In the genomic region with DNA sequence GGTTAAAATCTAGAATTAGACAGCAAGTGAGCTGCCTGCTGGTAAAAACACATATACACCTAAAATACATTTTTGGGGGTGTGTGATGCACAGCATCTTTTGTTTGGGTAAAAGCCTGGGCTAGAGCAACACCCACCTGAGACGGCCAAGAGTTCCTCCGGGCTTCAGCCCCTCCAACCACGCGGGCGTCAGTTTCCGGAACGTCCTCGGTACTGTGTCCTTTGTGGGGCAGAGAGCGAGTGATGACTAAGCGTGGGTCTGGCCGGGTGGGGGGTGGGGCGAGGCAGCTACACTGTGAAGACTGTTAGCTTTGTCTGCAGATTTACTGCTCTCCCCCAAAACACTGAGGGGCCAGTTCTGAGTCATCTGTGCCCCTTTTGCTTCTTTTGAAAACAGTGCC, we compare ENCODE assay signal across 8 mouse cellular contexts. TPM values are rescaled to one million over a fixed set of nuclear protein-coding genes. Genes with fewer than 3 reads are reported as not detected.
A peak's percentile ranks its signal among the peaks of the same experiment; 100 is the strongest.
DNase-seq lines count a peak whose midpoint lies in the region; ATAC-seq lines count a peak whose summit lies in the region.

No protein-coding gene starts in this region.

- WGBS in limb, embryonic 10.5 days = 62% methylated on average over 12 of the region's 12 CpGs
- WGBS in stomach, embryonic 16.5 days = 26% methylated on average over 12 of the region's 12 CpGs
- WGBS in midbrain, embryonic 13.5 days = 65% methylated on average over 12 of the region's 12 CpGs

- H3K27me3 ChIP-seq in limb, embryonic 10.5 days (ENCODE audit: low read depth, poor library complexity, severe bottlenecking) = peaks cover 23% of the 10 kb centered on the region
- no peaks in the 10 kb centered on the region for H3K27me3 ChIP-seq in stomach, embryonic 16.5 days (ENCODE audit: control insufficient read depth, insufficient read depth, low read length)
- no peaks in the 10 kb centered on the region for H3K27me3 ChIP-seq in midbrain, embryonic 13.5 days

- no peak overlapping the region for H3K4me3 ChIP-seq in limb, embryonic 10.5 days
- H3K4me3 ChIP-seq in stomach, embryonic 16.5 days (replicated peaks; ENCODE audit: low read length) = peak overlapping the region; percentile 25; the same call in 1 of the 2 replicates
- no peak overlapping the region for H3K4me3 ChIP-seq in midbrain, embryonic 13.5 days (replicated peaks)

- peak overlapping the region; percentile 34 for H3K4me2 ChIP-seq in stomach, embryonic 16.5 days (ENCODE audit: low read depth, low read length)
- no peak overlapping the region for H3K4me2 ChIP-seq in midbrain, embryonic 13.5 days (replicated peaks)

- H3K36me3 ChIP-seq in limb, embryonic 10.5 days = no peaks in the 10 kb centered on the region
- H3K36me3 ChIP-seq in stomach, embryonic 16.5 days (ENCODE audit: control insufficient read depth, insufficient read depth, low read length) = no peaks in the 10 kb centered on the region
- no peaks in the 10 kb centered on the region for H3K36me3 ChIP-seq in midbrain, embryonic 13.5 days

- intact Hi-C loops in gastrocnemius, postnatal 36 days (cut with DNase I) = no loop called here

- H3K9ac ChIP-seq in stomach, embryonic 16.5 days (ENCODE audit: low read length) = peak overlapping the region; percentile 26
- H3K9ac ChIP-seq in midbrain, embryonic 13.5 days (replicated peaks) = no peak overlapping the region

- ATAC-seq in stomach, embryonic 16.5 days (ENCODE audit: insufficient read depth, low FRiP score) = peak; percentile 57; the same call in 1 of the 2 replicates
- ATAC-seq in midbrain, embryonic 13.5 days = no peak

- H3K4me1 ChIP-seq in limb, embryonic 10.5 days = peaks cover 7% of the 10 kb centered on the region
- peaks cover 8% of the 10 kb centered on the region for H3K4me1 ChIP-seq in stomach, embryonic 16.5 days (ENCODE audit: control insufficient read depth, insufficient read depth, low read length)
- H3K4me1 ChIP-seq in midbrain, embryonic 13.5 days (replicated peaks) = no peaks in the 10 kb centered on the region

- DNase-seq in layer of hippocampus, adult 9-11 months = peak; percentile 49
- no peak for DNase-seq in layer of hippocampus, adult 18-20 months (ENCODE audit: low spot score in 2 of 2)
- peak; percentile 82 to 90 for DNase-seq in adrenal gland, adult (ENCODE audit: inconsistent age in 2 of 2, low spot score in 1 of 2)
- DNase-seq in limb, embryonic 10.5 days (ENCODE audit: low spot score) = no peak
- DNase-seq in frontal cortex, postnatal 25 days (ENCODE audit: low spot score in 2 of 2) = no peak
- DNase-seq in gastrocnemius, postnatal 36 days = no peak

- peaks cover 5% of the 10 kb centered on the region; the same call in 1 of the 2 replicates for H3K9me3 ChIP-seq in limb, embryonic 10.5 days (replicated peaks)
- H3K9me3 ChIP-seq in stomach, embryonic 16.5 days (replicated peaks; ENCODE audit: control insufficient read depth, low read length) = peaks cover 9% of the 10 kb centered on the region; the same call in 1 of the 2 replicates
- peaks cover 9% of the 10 kb centered on the region; the same call in 1 of the 2 replicates for H3K9me3 ChIP-seq in midbrain, embryonic 13.5 days

- 0 out of 2 replicates have a peak overlapping the region, but pooled peaks have one; percentile 12 for H3K27ac ChIP-seq in limb, embryonic 10.5 days
- no peak overlapping the region; the same call in 1 of the 2 replicates for H3K27ac ChIP-seq in stomach, embryonic 16.5 days (ENCODE audit: low read length)
- H3K27ac ChIP-seq in midbrain, embryonic 13.5 days = no peak overlapping the region

RNA-seq across cellular contexts. Expression of gene Cela1, which starts 0.7 kb away (rescaled TPM):
- total RNA-seq in layer of hippocampus, adult 18-20 months (2021) = 1 to 10 TPM; 1.7 to 2.1 TPM
- 0.74 and 1.7 TPM in 2 replicates for polyA plus RNA-seq in limb, embryonic 10.5 days (2016; fragmentation: Nextera tagmentation; extraction: Ambion mirVana)
- 250 and 388 TPM in 2 replicates for polyA plus RNA-seq in stomach, embryonic 16.5 days (2015; fragmentation: Nextera tagmentation; extraction: Ambion mirVana)
- 0.34 and 1.1 TPM in 2 replicates for polyA plus RNA-seq in midbrain, embryonic 13.5 days (2015; fragmentation: Nextera tagmentation; extraction: Ambion mirVana)
- not detected for total RNA-seq in gastrocnemius, postnatal 36 days (2021)

RNA-seq across cellular contexts. Expression of gene Bin2, which starts 17.6 kb away (rescaled TPM):
- total RNA-seq in layer of hippocampus, adult 18-20 months (2021) = 1 to 10 TPM; 5.4 to 5.7 TPM
- polyA plus RNA-seq in limb, embryonic 10.5 days (2016; fragmentation: Nextera tagmentation; extraction: Ambion mirVana) = 2.6 and 3.5 TPM in 2 replicates
- polyA plus RNA-seq in stomach, embryonic 16.5 days (2015; fragmentation: Nextera tagmentation; extraction: Ambion mirVana) = 6.0 and 6.3 TPM in 2 replicates
- 1.2 and 1.3 TPM in 2 replicates for polyA plus RNA-seq in midbrain, embryonic 13.5 days (2015; fragmentation: Nextera tagmentation; extraction: Ambion mirVana)
- 1 to 10 TPM in 1 of 2 experiments, under 1 TPM in 1; 0.44 to 1.1 TPM for total RNA-seq in gastrocnemius, postnatal 36 days (2021)

RNA-seq across cellular contexts. Expression of gene Galnt6, which starts 42.2 kb away (rescaled TPM):
- total RNA-seq in layer of hippocampus, adult 18-20 months (2021) = 10 to 100 TPM in 1 of 2 experiments, 1 to 10 TPM in 1; 8.9 to 11.4 TPM
- polyA plus RNA-seq in limb, embryonic 10.5 days (2016; fragmentation: Nextera tagmentation; extraction: Ambion mirVana) = 0.11 and 0.26 TPM in 2 replicates
- polyA plus RNA-seq in stomach, embryonic 16.5 days (2015; fragmentation: Nextera tagmentation; extraction: Ambion mirVana) = 6.9 and 8.7 TPM in 2 replicates
- not detected in 2 replicates for polyA plus RNA-seq in midbrain, embryonic 13.5 days (2015; fragmentation: Nextera tagmentation; extraction: Ambion mirVana)
- under 1 TPM; 0.17 to 0.20 TPM for total RNA-seq in gastrocnemius, postnatal 36 days (2021)

RNA-seq across cellular contexts. Expression of gene Smagp, which starts 50.2 kb away (rescaled TPM):
- total RNA-seq in layer of hippocampus, adult 18-20 months (2021) = 1 to 10 TPM; 1.4 to 1.9 TPM
- 5.0 and 6.7 TPM in 2 replicates for polyA plus RNA-seq in limb, embryonic 10.5 days (2016; fragmentation: Nextera tagmentation; extraction: Ambion mirVana)
- polyA plus RNA-seq in stomach, embryonic 16.5 days (2015; fragmentation: Nextera tagmentation; extraction: Ambion mirVana) = 40.6 and 51.8 TPM in 2 replicates
- polyA plus RNA-seq in midbrain, embryonic 13.5 days (2015; fragmentation: Nextera tagmentation; extraction: Ambion mirVana) = 2.4 and 2.9 TPM in 2 replicates
- 1 to 10 TPM; 2.4 to 4.1 TPM for total RNA-seq in gastrocnemius, postnatal 36 days (2021)

Comparison
In these comparisons a context has a peak if more than half of its experiments do, and no peak if none do; other contexts are left out.
1. DNase-seq: peak in layer of hippocampus, adult 9-11 months (single experiment) and adrenal gland, adult (2 of 2); none in layer of hippocampus, adult 18-20 months (0 of 2), limb, embryonic 10.5 days (single experiment), frontal cortex, postnatal 25 days (0 of 2) and gastrocnemius, postnatal 36 days (0 of 2).
2. RNA of gene Cela1, which starts 0.7 kb away (polyA plus RNA-seq): 250 to 388 TPM in stomach, embryonic 16.5 days; 0.34 to 1.1 TPM in midbrain, embryonic 13.5 days and 0.74 to 1.7 TPM in limb, embryonic 10.5 days; every median in the first group is over 10 times any median in the second.